Mouse (Mus musculus): ENCODE results near the gene Srcap.

DNA sequence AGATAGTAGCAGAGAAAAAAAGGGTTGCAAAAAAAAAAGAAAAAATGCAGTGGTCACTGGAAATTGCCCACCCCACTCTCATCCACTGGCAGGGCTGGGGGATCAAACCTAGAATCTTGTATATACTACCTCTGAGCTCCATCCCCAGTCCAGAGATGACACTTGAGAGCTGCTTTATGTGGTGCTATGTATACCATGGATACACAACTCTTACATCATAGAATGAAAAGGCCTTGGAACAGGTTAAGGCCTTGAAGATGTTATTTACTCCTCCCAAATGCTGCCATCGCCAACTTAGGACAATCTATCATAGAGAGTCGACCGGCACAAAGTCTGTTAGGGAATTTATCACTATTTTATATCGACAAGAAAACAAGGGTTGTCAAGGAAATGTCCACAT, 34.9 kb upstream of the Srcap start:
- TF ChIP-seq CTCF (conservative IDR thresholded peaks at IDR 0.05; ENCODE audit: insufficient read depth, insufficient read length, low read depth, low read length) (no peak), POLR2A (IDR thresholded peaks at IDR 0.05; ENCODE audit: low read depth, low read length) (no peak)
